Mouse (Mus musculus): ENCODE measurements at regions not wholly inside any gene's neighbourhood (a gene's known extent, or its start where the extent isn't known, plus 50 kb on each side); places are given as distances from the start of the nearest gene placed in this dataset.

DNA sequence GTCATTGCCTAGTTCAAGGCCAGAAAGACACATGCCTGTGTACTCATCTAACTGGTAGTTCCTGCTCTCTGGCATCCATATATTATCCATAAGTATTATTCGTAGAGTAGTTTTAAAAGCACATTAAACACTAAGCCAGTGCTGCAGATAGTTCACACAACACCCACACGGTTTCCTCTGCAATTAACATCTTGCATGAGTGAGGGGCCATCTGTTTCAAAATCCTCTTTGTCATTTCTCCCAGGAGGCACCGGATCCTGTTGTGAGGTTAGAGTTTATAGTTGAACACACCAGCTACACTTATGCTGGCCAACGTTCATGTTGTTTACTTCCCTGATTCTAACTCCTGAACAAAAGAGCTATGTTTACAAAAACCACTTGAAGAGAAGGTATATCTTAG lies 90.7 kb upstream of the Cmc1 start:
- no peak for TF ChIP-seq CTCF (IDR thresholded peaks at IDR 0.05; ENCODE audit: low read depth)
- no peak for TF ChIP-seq EP300 (IDR thresholded peaks at IDR 0.05; ENCODE audit: low read depth)
